Mouse (Mus musculus) spleen, adult 2 months (tissue): ENCODE results near the gene Btbd19. TPM values are rescaled to one million over a fixed set of nuclear protein-coding genes. Genes with fewer than 3 reads are reported as not detected.

Experiments
- DNase-seq, 2 experiments: peaks; one replicate each; pipeline versions ENCODE4 v3.0.0 to v3.0.0-alpha.2; 2012 to 2021; ENCODE audit warnings: low spot score in 2 of 2, low read depth in 1 of 2
- H3K27ac ChIP-seq: fragments of 200-500 bp; 2 replicates; pipeline ENCODE4 v1.5.1; 2012; ENCODE audit warnings: low read length, inconsistent platforms; ENCODE audit not compliant: insufficient read depth
- H3K27me3 ChIP-seq: fragments of 200-500 bp; 2 replicates; pipeline ENCODE4 v1.6.1; 2012; ENCODE audit warnings: mild to moderate bottlenecking, moderate library complexity, low read length, inconsistent platforms; ENCODE audit not compliant: control insufficient read depth, insufficient read depth
- H3K36me3 ChIP-seq: fragments of 200-500 bp; 2 replicates; pipeline ENCODE4 v1.6.1; 2012; ENCODE audit warnings: mild to moderate bottlenecking, low read length, inconsistent platforms; ENCODE audit not compliant: control insufficient read depth, insufficient read depth
- H3K4me1 ChIP-seq: fragments of 200-500 bp; 2 replicates; pipeline ENCODE4 v1.6.1; 2011; ENCODE audit warnings: inconsistent platforms; ENCODE audit not compliant: control insufficient read depth, insufficient read depth, insufficient read length
- H3K4me3 ChIP-seq: fragments of 200-500 bp; 2 replicates; pipeline ENCODE4 v1.5.1; 2011; ENCODE audit warnings: mild to moderate bottlenecking, inconsistent platforms; ENCODE audit not compliant: insufficient read depth, insufficient read length; ENCODE audit errors: extremely low read depth
- CTCF ChIP-seq: fragments of 200-500 bp; IDR thresholded peaks from 2 replicates; pipeline ENCODE4 v1.5.1; 2011; ENCODE audit warnings: mild to moderate bottlenecking, inconsistent platforms; ENCODE audit not compliant: insufficient read depth, insufficient read length, insufficient replicate concordance; ENCODE audit errors: extremely low read depth
- POLR2A ChIP-seq: fragments of 200-500 bp; IDR thresholded peaks from 2 replicates; pipeline ENCODE4 v1.6.1; 2011; ENCODE audit warnings: low read depth, low read length, inconsistent platforms
- WGBS: fragments of 180-500 bp; shearing (Covaris S2); methylation state at CpG from one replicate; pipeline ENCODE4 v1.1.7; 2018; 5-methylcytosine and 5-hydroxymethylcytosine counted together
- polyA plus RNA-seq: library from polyadenylated mRNA; depleted of rRNA; stranded (reverse); fragments of >200 nt; gene quantifications from 2 replicates; pipeline ENCODE4 v1.2.3, GENCODE M21; 2012

Btbd19 gene
- polyA plus RNA-seq, 1 experiment = 15.4 TPM

GRCm38 (mm10) chr4:117155020-117155791 lies 29.7 kb upstream of the Btbd19 start:
- Histone ChIP-seq H3K27ac (peak overlapping the region; percentile 81), H3K27me3 (no peaks in the 10 kb centered on the region), H3K4me3 (peak overlapping the region; percentile 87), H3K4me1 (peaks cover 5% of the 10 kb centered on the region; the same call in 1 of the 2 replicates), H3K36me3 (peaks cover 29% of the 10 kb centered on the region)
- DNase-seq = no peak
- TF ChIP-seq CTCF = no peak
- no peak for TF ChIP-seq POLR2A
- WGBS = 2% methylated on average over 44 of the region's 44 CpGs

GRCm38 (mm10) chr4:117152714-117153113 lies 27.2 kb upstream of the Btbd19 start:
- 82% methylated on average over 5 of the region's 5 CpGs for WGBS
- H3K27me3 ChIP-seq = no peaks in the 10 kb centered on the region
- no peak for TF ChIP-seq CTCF
- no peak for TF ChIP-seq POLR2A
- H3K4me1 ChIP-seq = peaks cover 5% of the 10 kb centered on the region; the same call in 1 of the 2 replicates
- no peak overlapping the region for H3K27ac ChIP-seq
- no peak overlapping the region for H3K4me3 ChIP-seq
- H3K36me3 ChIP-seq = peaks cover 33% of the 10 kb centered on the region
- no peak for DNase-seq

- WGBS = 68% methylated on average over 1 of the region's 1 CpGs
- Histone ChIP-seq H3K36me3 (peaks cover 33% of the 10 kb centered on the region), H3K27ac (no peak overlapping the region), H3K4me3 (no peak overlapping the region), H3K4me1 (peaks cover 5% of the 10 kb centered on the region; the same call in 1 of the 2 replicates), H3K27me3 (no peaks in the 10 kb centered on the region)
- DNase-seq = no peak
- TF ChIP-seq CTCF (no peak), POLR2A (no peak)
These were observed 25.9 kb upstream of the Btbd19 start for GRCm38 (mm10) chr4:117151416-117151815.

GRCm38 (mm10) chr4:117150212-117150733 lies 24.7 kb upstream of the Btbd19 start:
- H3K4me3 ChIP-seq = no peak overlapping the region
- H3K27ac ChIP-seq = no peak overlapping the region
- peaks cover 5% of the 10 kb centered on the region; the same call in 1 of the 2 replicates for H3K4me1 ChIP-seq
- H3K36me3 ChIP-seq = peaks cover 33% of the 10 kb centered on the region
- 83% methylated on average over 6 of the region's 6 CpGs for WGBS
- no peak for DNase-seq
- no peaks in the 10 kb centered on the region for H3K27me3 ChIP-seq
- TF ChIP-seq CTCF (no peak), POLR2A (no peak)

GRCm38 (mm10) chr4:117149291-117150211 lies 24.0 kb upstream of the Btbd19 start:
- no peak for DNase-seq
- peaks cover 33% of the 10 kb centered on the region for H3K36me3 ChIP-seq
- H3K4me1 ChIP-seq = no peaks in the 10 kb centered on the region
- H3K4me3 ChIP-seq = no peak overlapping the region
- no peak overlapping the region for H3K27ac ChIP-seq
- H3K27me3 ChIP-seq = no peaks in the 10 kb centered on the region
- TF ChIP-seq POLR2A (no peak), CTCF (no peak)
- whole genome bisulfite sequencing = 83% methylated on average over 6 of the region's 6 CpGs

- H3K27me3 ChIP-seq = no peaks in the 10 kb centered on the region
- WGBS = 92% methylated on average over 24 of the region's 24 CpGs
- DNase-seq = no peak
These were observed 23.3 kb upstream of the Btbd19 start for GRCm38 (mm10) chr4:117148815-117149214.

More at GRCm38 (mm10) chr4:117148815-117149214, 23.3 kb upstream of the Btbd19 start:
- H3K36me3 ChIP-seq = peaks cover 29% of the 10 kb centered on the region
- H3K27ac ChIP-seq = no peak overlapping the region
- no peaks in the 10 kb centered on the region for H3K4me1 ChIP-seq
- TF ChIP-seq POLR2A (no peak), CTCF (no peak)
- no peak overlapping the region for H3K4me3 ChIP-seq
